Mouse (Mus musculus): ENCODE measurements around the gene Sirpb1b.
"Not testable (repeated sequence)": the region's sequence is repeated elsewhere in the genome, so short reads cannot be mapped to it uniquely, and the experiment has no call there.

Sirpb1b gene

GRCm38 (mm10) chr3:15574887-15575286 lies at the start of gene Sirpb1b:
Gene Sirpb1b (minus strand): TSS chr3:15575065.
- in situ Hi-C loops (cut with MboI, MseI) = loop anchor here (5.0 to 10.0 kb wide), 2 partner anchors 190 to 272 kb away; partner anchors contain the start of gene Sirpb1c

- in situ Hi-C loops (cut with MboI, MseI) = not testable (repeated sequence)
Measured at GRCm38 (mm10) chr3:15590377-15591117, 15.7 kb upstream of the Sirpb1b start.

- in situ Hi-C loops (cut with MboI, MseI) = not testable (repeated sequence)
Measured at GRCm38 (mm10) chr3:15586665-15587064, 11.8 kb upstream of the Sirpb1b start.

GRCm38 (mm10) chr3:15583452-15583851 lies 8.6 kb upstream of the Sirpb1b start:
- in situ Hi-C loops (cut with MboI, MseI) = no loop called here

GRCm38 (mm10) chr3:15582948-15583347 lies 8.1 kb upstream of the Sirpb1b start:
- in situ Hi-C loops (cut with MboI, MseI) = not testable (repeated sequence)

GRCm38 (mm10) chr3:15576466-15576865 lies 1.6 kb upstream of the Sirpb1b start:
- in situ Hi-C loops (cut with MboI, MseI) = loop anchor here (5.0 to 10.0 kb wide), 2 partner anchors 188 to 271 kb away; partner anchors contain the start of gene Sirpb1c

GRCm38 (mm10) chr3:15528589-15528988 lies 46.3 kb downstream of the Sirpb1b start:
- in situ Hi-C loops (cut with MboI, MseI) = loop anchor here (5.0 kb wide), 1 partner anchor 294 kb away; no protein-coding TSS in a partner anchor

GRCm38 (mm10) chr3:15513608-15514007 lies 61.3 kb downstream of the Sirpb1b start:
- in situ Hi-C loops (cut with MboI, MseI) = loop anchor here (5.0 kb wide), 1 partner anchor 39 kb away; no protein-coding TSS in a partner anchor

GRCm38 (mm10) chr3:15507792-15508321 lies 67.0 kb downstream of the Sirpb1b start:
- in situ Hi-C loops (cut with MboI, MseI) = not testable (repeated sequence)

GRCm38 (mm10) chr3:15474831-15475230 lies 100.0 kb downstream of the Sirpb1b start:
- in situ Hi-C loops (cut with MboI, MseI) = not testable (repeated sequence)

GRCm38 (mm10) chr3:15470158-15470557 lies 104.7 kb downstream of the Sirpb1b start:
- in situ Hi-C loops (cut with MboI, MseI) = not testable (repeated sequence)

All from T-helper 1 cell (primary cell).